Mouse (Mus musculus) liver, adult 2 months (tissue): ENCODE results near the gene Slc4a8.

ENCODE experiments used
- CTCF ChIP-seq: fragments of 200-500 bp; IDR thresholded peaks from 2 replicates; pipeline ENCODE4 v1.5.1; 2011; ENCODE audit warnings: low read depth, low read length, control low read depth
- POLR2A ChIP-seq: fragments of 200-500 bp; IDR thresholded peaks from 2 replicates; pipeline ENCODE4 v1.6.1; 2011; ENCODE audit warnings: low read length, control low read depth; ENCODE audit not compliant: insufficient read depth; ENCODE audit errors: extremely low read depth

GRCm38 (mm10) chr15:100757527-100757978 lies 4.0 kb upstream of the Slc4a8 start:
- TF ChIP-seq CTCF = peak; percentile 84
- no peak for TF ChIP-seq POLR2A
